Mouse (Mus musculus): ENCODE measurements around the gene Gjd2. TPM values are rescaled to one million over a fixed set of nuclear protein-coding genes. Genes with fewer than 3 reads are reported as not detected.

Gjd2 gene
- total and polyA plus RNA-seq, 2 experiments from 2014 or later = not detected

DNA sequence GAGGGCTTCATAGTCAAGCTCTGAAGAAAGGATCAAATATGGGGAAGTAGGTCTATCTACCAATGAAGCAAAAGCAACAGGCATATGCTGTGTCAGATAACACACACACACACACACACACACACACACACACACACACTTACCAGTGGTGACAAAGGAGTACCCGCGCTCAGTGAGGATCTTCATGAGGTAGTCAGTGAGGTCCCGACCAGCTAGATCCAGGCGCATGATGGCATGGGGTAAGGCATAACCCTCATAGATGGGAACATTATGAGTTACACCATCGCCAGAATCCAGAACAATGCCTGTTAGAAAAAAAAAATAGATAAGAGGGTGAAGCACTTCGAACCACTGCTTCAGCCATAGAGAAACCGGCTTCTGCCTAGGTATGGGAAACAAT is 36.0 kb upstream of the Gjd2 start:
- Histone ChIP-seq H3K4me2 (ENCODE audit: low read depth, low read length) (peak overlapping the region; percentile 60), H3K9me3 (replicated peaks; ENCODE audit: control insufficient read depth, low read length) (no peaks in the 10 kb centered on the region), H3K27ac (ENCODE audit: low read depth) (peak overlapping the region; percentile 96), H3K27me3 (ENCODE audit: control insufficient read depth, insufficient read depth, low read length) (no peaks in the 10 kb centered on the region), H3K4me1 (ENCODE audit: control insufficient read depth, insufficient read depth) (no peaks in the 10 kb centered on the region), H3K4me3 (ENCODE audit: low read depth, low read length) (peak overlapping the region; percentile 53), H3K36me3 (replicated peaks; ENCODE audit: control insufficient read depth, insufficient read depth, low read length) (peaks cover 36% of the 10 kb centered on the region), H3K9ac (replicated peaks; ENCODE audit: low read depth, low read length) (peak overlapping the region; percentile 84)
- DNase-seq (ENCODE audit: low spot score) (no peak), ATAC-seq (ENCODE audit: insufficient read depth, low read depth) (no peak)
- no peak for TF ChIP-seq CTCF (IDR thresholded peaks at IDR 0.05; ENCODE audit: low read depth)
- no peak for TF ChIP-seq EP300 (IDR thresholded peaks at IDR 0.05; ENCODE audit: low read depth)
- WGBS = 41% methylated on average over 7 of the region's 7 CpGs

DNA sequence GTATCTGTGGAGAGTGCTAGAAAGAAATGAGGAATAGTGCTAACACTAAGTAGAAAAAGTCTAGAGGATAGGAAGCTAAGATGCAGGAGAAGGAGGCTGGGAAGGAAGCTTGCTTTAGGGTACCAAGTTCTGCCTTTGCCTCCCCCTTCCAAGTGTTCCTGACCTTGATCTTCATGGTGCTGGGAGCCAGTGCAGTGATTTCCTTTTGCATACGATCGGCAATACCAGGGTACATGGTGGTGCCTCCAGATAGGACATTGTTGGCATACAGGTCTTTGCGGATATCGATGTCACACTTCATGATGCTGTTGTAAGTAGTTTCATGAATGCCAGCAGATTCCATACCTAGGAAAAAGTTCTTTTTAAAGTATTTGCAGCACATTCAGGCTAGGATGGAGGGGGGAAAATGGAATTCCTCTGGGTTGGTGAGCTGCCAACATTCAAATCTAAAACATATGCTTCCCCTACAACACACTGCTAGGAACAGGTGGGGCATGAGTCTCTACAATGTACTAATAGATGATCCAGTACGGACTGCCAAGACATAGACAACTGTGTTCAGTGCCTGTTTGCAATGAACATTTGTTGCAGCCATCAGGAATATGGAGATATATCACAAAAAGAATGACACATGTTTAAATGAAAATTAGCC is 34.7 kb upstream of the Gjd2 start:
- H3K4me1 ChIP-seq (ENCODE audit: control insufficient read depth, insufficient read depth) = no peaks in the 10 kb centered on the region
- H3K27me3 ChIP-seq (ENCODE audit: control insufficient read depth, insufficient read depth, low read length) = no peaks in the 10 kb centered on the region
- ATAC-seq (ENCODE audit: insufficient read depth, low read depth) (no peak), DNase-seq (ENCODE audit: low spot score) (no peak)
- 30% methylated on average over 5 of the region's 5 CpGs for WGBS
- no peak for TF ChIP-seq EP300 (IDR thresholded peaks at IDR 0.05; ENCODE audit: low read depth)
- TF ChIP-seq CTCF (IDR thresholded peaks at IDR 0.05; ENCODE audit: low read depth) = no peak
- H3K9ac ChIP-seq (replicated peaks; ENCODE audit: low read depth, low read length) = peak overlapping the region; percentile 84
- H3K36me3 ChIP-seq (replicated peaks; ENCODE audit: control insufficient read depth, insufficient read depth, low read length) = peaks cover 36% of the 10 kb centered on the region
- peak overlapping the region; percentile 53 for H3K4me3 ChIP-seq (ENCODE audit: low read depth, low read length)
- H3K27ac ChIP-seq (ENCODE audit: low read depth) = peak overlapping the region; percentile 96
- peak overlapping the region; percentile 60 for H3K4me2 ChIP-seq (ENCODE audit: low read depth, low read length)
- H3K9me3 ChIP-seq (replicated peaks; ENCODE audit: control insufficient read depth, low read length) = no peaks in the 10 kb centered on the region

DNA sequence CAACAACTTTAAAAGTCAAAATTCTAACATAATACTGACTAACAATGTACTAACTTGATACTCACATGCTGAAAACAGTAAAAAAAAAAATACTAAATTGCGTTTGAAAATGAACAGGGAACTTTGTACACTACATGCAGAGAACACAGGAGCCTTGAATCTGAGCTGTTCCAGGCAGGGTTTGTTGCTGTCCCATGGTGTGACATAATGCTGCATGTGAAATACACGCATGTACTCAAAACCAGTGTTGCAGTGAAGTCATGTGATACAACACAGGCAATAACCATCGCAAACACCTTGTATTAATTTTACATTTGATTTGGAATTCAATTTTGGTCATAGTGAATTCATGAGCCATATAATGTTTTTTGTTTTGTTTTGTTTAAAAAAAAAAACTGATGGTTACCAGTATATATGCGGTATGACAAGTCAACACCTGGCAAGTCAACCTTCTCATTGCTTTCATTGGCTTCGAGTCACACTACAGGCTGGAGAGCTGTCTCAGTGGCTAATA is 32.8 kb upstream of the Gjd2 start:
- no peaks in the 10 kb centered on the region for H3K4me1 ChIP-seq (ENCODE audit: control insufficient read depth, insufficient read depth)
- 43% methylated on average over 5 of the region's 5 CpGs for WGBS
- TF ChIP-seq CTCF (IDR thresholded peaks at IDR 0.05; ENCODE audit: low read depth) = no peak
- peak; percentile 70 for TF ChIP-seq EP300 (IDR thresholded peaks at IDR 0.05; ENCODE audit: low read depth)
- no peak overlapping the region for H3K27ac ChIP-seq (ENCODE audit: low read depth)
- DNase-seq (ENCODE audit: low spot score) (peak; percentile 63), ATAC-seq (ENCODE audit: insufficient read depth, low read depth) (peak; percentile 44)
- H3K27me3 ChIP-seq (ENCODE audit: control insufficient read depth, insufficient read depth, low read length) = no peaks in the 10 kb centered on the region
- H3K36me3 ChIP-seq (replicated peaks; ENCODE audit: control insufficient read depth, insufficient read depth, low read length) = peaks cover 36% of the 10 kb centered on the region
- no peak overlapping the region for H3K4me3 ChIP-seq (ENCODE audit: low read depth, low read length)
- no peaks in the 10 kb centered on the region for H3K9me3 ChIP-seq (replicated peaks; ENCODE audit: control insufficient read depth, low read length)
- no peak overlapping the region for H3K9ac ChIP-seq (replicated peaks; ENCODE audit: low read depth, low read length)
- H3K4me2 ChIP-seq (ENCODE audit: low read depth, low read length) = no peak overlapping the region

DNA sequence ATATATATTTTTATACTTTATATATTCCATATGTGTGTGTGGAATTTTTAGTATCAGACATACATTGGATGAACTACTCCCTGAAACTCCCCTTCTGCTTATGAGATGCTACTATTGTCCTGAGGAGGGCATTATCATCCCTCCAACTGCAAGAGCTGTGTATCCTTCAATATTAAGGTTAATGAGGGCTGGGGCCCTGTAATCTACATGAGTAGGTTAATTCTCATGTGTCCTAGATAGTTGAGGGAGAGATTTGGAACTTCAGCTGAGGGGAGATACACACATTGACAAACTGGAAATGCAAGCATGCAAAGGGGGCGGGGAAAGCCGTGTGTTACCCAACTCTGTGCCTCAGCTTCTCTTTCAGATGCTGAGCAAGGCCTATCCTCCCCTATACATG is 24.5 kb upstream of the Gjd2 start:
- Histone ChIP-seq H3K4me2 (ENCODE audit: low read depth, low read length) (no peak overlapping the region), H3K4me1 (ENCODE audit: control insufficient read depth, insufficient read depth) (no peaks in the 10 kb centered on the region), H3K4me3 (ENCODE audit: low read depth, low read length) (no peak overlapping the region), H3K9me3 (replicated peaks; ENCODE audit: control insufficient read depth, low read length) (no peaks in the 10 kb centered on the region), H3K27ac (ENCODE audit: low read depth) (no peak overlapping the region), H3K36me3 (replicated peaks; ENCODE audit: control insufficient read depth, insufficient read depth, low read length) (no peaks in the 10 kb centered on the region), H3K9ac (replicated peaks; ENCODE audit: low read depth, low read length) (no peak overlapping the region), H3K27me3 (ENCODE audit: control insufficient read depth, insufficient read depth, low read length) (no peaks in the 10 kb centered on the region)
- TF ChIP-seq CTCF (IDR thresholded peaks at IDR 0.05; ENCODE audit: low read depth) (no peak), EP300 (IDR thresholded peaks at IDR 0.05; ENCODE audit: low read depth) (no peak)
- ATAC-seq (ENCODE audit: insufficient read depth, low read depth) (no peak), DNase-seq (ENCODE audit: low spot score) (no peak)
- 62% methylated on average over 2 of the region's 2 CpGs for WGBS

DNA sequence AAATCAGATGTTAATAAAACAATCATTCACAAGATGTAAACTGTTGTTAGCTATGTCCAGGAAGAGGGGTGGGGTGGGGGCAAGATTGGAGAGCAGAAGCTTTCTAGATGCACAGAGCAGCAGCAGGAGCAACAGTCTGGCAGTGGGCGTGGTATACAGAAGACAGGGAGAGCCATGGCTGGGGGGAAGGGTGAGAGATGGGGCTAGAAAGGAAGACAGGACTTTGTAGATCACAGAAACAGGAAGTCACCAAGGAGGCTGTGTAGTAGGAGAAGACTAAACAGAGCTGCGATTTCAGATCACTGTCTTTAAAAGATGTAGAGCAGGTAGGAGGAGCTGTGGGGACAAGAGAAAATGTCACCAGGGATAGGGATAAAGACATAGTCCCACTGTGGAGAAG is 18.8 kb upstream of the Gjd2 start:
- no peak for TF ChIP-seq CTCF (IDR thresholded peaks at IDR 0.05; ENCODE audit: low read depth)
- no peak for TF ChIP-seq EP300 (IDR thresholded peaks at IDR 0.05; ENCODE audit: low read depth)
- DNase-seq (ENCODE audit: low spot score) = no peak
- H3K36me3 ChIP-seq (replicated peaks; ENCODE audit: control insufficient read depth, insufficient read depth, low read length) = no peaks in the 10 kb centered on the region
- H3K27ac ChIP-seq (ENCODE audit: low read depth) = no peak overlapping the region
- no peak overlapping the region for H3K4me3 ChIP-seq (ENCODE audit: low read depth, low read length)
- H3K9ac ChIP-seq (replicated peaks; ENCODE audit: low read depth, low read length) = no peak overlapping the region
- H3K27me3 ChIP-seq (ENCODE audit: control insufficient read depth, insufficient read depth, low read length) = no peaks in the 10 kb centered on the region
- no peaks in the 10 kb centered on the region for H3K4me1 ChIP-seq (ENCODE audit: control insufficient read depth, insufficient read depth)
- WGBS = 22% methylated on average over 2 of the region's 2 CpGs
- no peaks in the 10 kb centered on the region for H3K9me3 ChIP-seq (replicated peaks; ENCODE audit: control insufficient read depth, low read length)
- no peak overlapping the region for H3K4me2 ChIP-seq (ENCODE audit: low read depth, low read length)
- no peak for ATAC-seq (ENCODE audit: insufficient read depth, low read depth)

DNA sequence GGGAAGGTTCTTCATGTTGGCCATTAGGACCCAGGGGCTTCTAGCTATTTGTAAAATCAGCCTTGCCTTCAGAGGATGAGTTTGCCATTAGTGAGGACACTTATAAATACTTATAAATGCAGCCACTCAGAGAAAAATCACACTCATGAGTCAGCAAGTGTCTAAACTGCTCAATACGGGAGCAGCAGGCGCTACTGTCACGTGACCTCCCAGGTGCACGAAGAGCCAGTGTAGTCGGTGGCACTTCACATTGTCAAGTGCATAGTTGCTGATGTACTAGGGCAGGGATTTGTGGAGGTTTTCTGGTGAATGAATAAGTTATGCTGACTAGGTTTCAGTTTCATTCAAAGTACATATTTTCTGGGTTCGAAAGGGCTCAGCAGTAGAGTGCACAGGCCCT is 10.0 kb upstream of the Gjd2 start:
- Histone ChIP-seq H3K27me3 (ENCODE audit: control insufficient read depth, insufficient read depth, low read length) (no peaks in the 10 kb centered on the region), H3K4me1 (ENCODE audit: control insufficient read depth, insufficient read depth) (no peaks in the 10 kb centered on the region), H3K36me3 (replicated peaks; ENCODE audit: control insufficient read depth, insufficient read depth, low read length) (no peaks in the 10 kb centered on the region), H3K4me3 (ENCODE audit: low read depth, low read length) (no peak overlapping the region), H3K9ac (replicated peaks; ENCODE audit: low read depth, low read length) (no peak overlapping the region), H3K27ac (ENCODE audit: low read depth) (no peak overlapping the region), H3K9me3 (replicated peaks; ENCODE audit: control insufficient read depth, low read length) (no peaks in the 10 kb centered on the region), H3K4me2 (ENCODE audit: low read depth, low read length) (no peak overlapping the region)
- 79% methylated on average over 6 of the region's 6 CpGs for WGBS
- no peak for ATAC-seq (ENCODE audit: insufficient read depth, low read depth)
- DNase-seq (ENCODE audit: low spot score) = no peak
- TF ChIP-seq CTCF (IDR thresholded peaks at IDR 0.05; ENCODE audit: low read depth) (no peak), EP300 (IDR thresholded peaks at IDR 0.05; ENCODE audit: low read depth) (no peak)
